Mouse (Mus musculus): ENCODE results near the gene Wdr45.

DNA sequence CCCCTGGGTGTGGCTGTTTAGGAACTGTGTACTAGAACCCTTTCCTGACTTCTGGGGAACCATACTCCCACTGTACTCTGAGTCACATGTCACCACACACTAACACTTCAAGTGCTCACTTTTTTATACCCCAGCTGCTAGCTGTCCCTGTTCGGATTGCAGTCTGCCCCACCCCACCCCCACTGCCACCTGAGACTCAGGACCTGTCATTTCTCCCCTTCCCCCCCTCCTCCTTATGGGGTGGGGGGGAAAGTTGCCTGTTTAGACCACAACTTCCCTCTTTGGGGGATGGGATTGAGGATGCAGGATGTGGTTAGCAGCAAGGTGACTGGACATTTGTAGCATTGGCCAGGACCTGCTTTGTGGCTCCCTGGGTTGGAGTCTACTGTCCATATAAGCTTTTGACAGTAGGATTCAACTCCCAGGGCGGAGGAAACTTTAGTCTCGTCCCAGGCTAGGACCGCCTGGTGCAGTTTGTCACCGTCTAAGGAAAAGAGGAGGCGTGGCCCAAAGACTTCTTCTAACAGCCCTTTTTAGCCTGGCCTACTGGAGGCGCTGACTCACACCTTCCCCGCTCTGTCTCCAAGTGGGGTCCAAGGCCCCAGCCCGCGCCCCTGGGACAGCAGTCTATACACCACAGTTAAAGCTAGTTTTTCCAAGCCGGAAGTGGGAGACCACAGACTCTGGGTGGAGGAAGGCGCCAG lies 40.4 kb upstream of the Wdr45 start:
- TF ChIP-seq CTCF (conservative IDR thresholded peaks at IDR 0.05; ENCODE audit: low read length) (no peak), NANOG (IDR thresholded peaks at IDR 0.05; ENCODE audit: borderline replicate concordance, low read length) (no peak), POU5F1 (IDR thresholded peaks at IDR 0.05; ENCODE audit: borderline replicate concordance, low read length) (no peak)
